Mouse (Mus musculus) embryonic facial prominence, embryonic 11.5 days (tissue): Measurements from ENCODE around the gene Rassf4. TPM values are rescaled to one million over a fixed set of nuclear protein-coding genes. Genes with fewer than 3 reads are reported as not detected.

Experiments used
- ATAC-seq: fragments of 200-750 bp; cut with Nextera tagmentation; replicated peaks from 2 replicates; pipeline ENCODE4 v1.8.0; 2017; ENCODE audit warnings: low read depth; ENCODE audit not compliant: insufficient number of reproducible peaks, low FRiP score, low TSS enrichment
- DNase-seq: peaks from one replicate; pipeline ENCODE4 v3.0.0-alpha.2; 2015; ENCODE audit warnings: low spot score
- H3K27ac ChIP-seq: fragments of 300-500 bp; sonication (generic); replicated peaks from 2 replicates; pipeline ENCODE4 v1.5.1; 2014; ENCODE audit warnings: mild to moderate bottlenecking, low read depth, low read length, control low read depth
- H3K27me3 ChIP-seq: fragments of 300-500 bp; sonication (generic); 2 replicates; pipeline ENCODE4 v1.6.1; 2014; ENCODE audit warnings: mild to moderate bottlenecking, low read length, moderate library complexity, mixed read lengths; ENCODE audit not compliant: control insufficient read depth, insufficient read depth
- H3K36me3 ChIP-seq: fragments of 300-500 bp; sonication (generic); replicated peaks from 2 replicates; pipeline ENCODE4 v1.6.1; 2014; ENCODE audit warnings: low read depth, mild to moderate bottlenecking, low read length, moderate library complexity, mixed read lengths; ENCODE audit not compliant: control insufficient read depth, insufficient read depth
- H3K4me1 ChIP-seq: fragments of 300-500 bp; sonication (generic); 2 replicates; pipeline ENCODE4 v1.6.1; 2014; ENCODE audit warnings: low read length, mixed read lengths; ENCODE audit not compliant: control insufficient read depth, insufficient read depth
- H3K4me2 ChIP-seq: fragments of 300-500 bp; sonication (generic); 2 replicates; pipeline ENCODE4 v1.6.1; 2014; ENCODE audit warnings: low read depth, mild to moderate bottlenecking, control low read depth, low read length, moderate library complexity
- H3K4me3 ChIP-seq: fragments of 300-500 bp; sonication (generic); 2 replicates; pipeline ENCODE4 v1.5.1; 2014; ENCODE audit warnings: low read depth, low read length, control low read depth
- H3K9ac ChIP-seq: fragments of 300-500 bp; sonication (generic); replicated peaks from 2 replicates; pipeline ENCODE4 v1.6.1; 2014; ENCODE audit warnings: mild to moderate bottlenecking, control low read depth, low read length
- H3K9me3 ChIP-seq: fragments of 300-500 bp; sonication (generic); replicated peaks from 2 replicates; pipeline ENCODE4 v1.6.1; 2016; ENCODE audit warnings: mild to moderate bottlenecking, low read length, inconsistent platforms, mixed read lengths; ENCODE audit not compliant: control insufficient read depth
- WGBS: fragments of 180-500 bp; shearing (Covaris S2); extraction: QIAGEN DNeasy Blood & Tissue Kit; methylation state at CpG from one replicate; pipeline ENCODE4 v1.1.7; 2014; 5-methylcytosine and 5-hydroxymethylcytosine counted together
- polyA plus RNA-seq: library from polyadenylated mRNA; unstranded; fragments of >200 nt; fragmentation: Nextera tagmentation; extraction: Ambion mirVana; gene quantifications from 2 replicates; pipeline ENCODE4 v1.2.1, GENCODE M21; 2014

Gene Rassf4
- polyA plus RNA-seq, 1 experiment from 2014 or later, result 15.3 TPM

DNA sequence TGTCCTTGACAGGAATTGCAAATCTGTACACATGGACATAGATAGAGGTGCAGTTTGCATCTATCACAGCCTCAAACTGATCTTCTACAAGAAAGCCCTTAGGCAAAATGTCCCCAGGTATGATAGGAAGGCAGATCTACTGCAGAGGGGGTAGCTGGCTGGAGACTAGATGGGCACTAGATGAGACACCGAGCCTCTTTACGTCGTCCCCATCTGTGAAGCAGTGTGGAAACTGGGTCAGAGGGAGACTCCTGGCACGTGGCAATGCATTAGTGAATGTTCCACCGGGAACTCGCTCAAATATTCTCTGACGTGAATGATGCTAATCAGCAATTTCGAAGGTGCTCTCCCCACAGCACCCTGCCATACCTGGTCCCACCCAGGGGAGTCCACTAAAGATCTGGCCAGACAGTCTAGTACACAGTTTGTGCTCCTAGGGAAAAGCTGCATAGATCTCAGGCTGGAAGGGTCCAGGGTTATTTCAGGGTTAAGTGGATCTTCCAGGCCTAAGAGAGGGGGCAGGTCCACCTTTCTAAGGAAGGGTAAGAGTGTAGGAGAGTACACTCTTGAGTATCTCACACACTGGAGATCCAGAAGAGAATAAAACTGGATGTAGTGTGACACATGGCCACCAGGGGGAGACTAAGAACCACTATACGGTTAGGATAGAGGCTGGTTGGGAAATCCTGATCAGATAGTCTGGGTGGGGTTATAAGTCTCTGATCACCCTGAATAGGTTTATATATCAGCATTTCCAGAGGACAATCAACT, 19.9 kb downstream of the Rassf4 start:
- 64% methylated on average over 9 of the region's 9 CpGs for WGBS
- DNase-seq, result peak; percentile 90
- no peak overlapping the region for H3K4me2 ChIP-seq
- no peaks in the 10 kb centered on the region for H3K36me3 ChIP-seq
- no peak overlapping the region for H3K9ac ChIP-seq
- H3K27me3 ChIP-seq, result no peaks in the 10 kb centered on the region
- no peaks in the 10 kb centered on the region for H3K4me1 ChIP-seq
- no peak overlapping the region for H3K27ac ChIP-seq
- peak; percentile 78 for ATAC-seq
- no peaks in the 10 kb centered on the region for H3K9me3 ChIP-seq
- H3K4me3 ChIP-seq, result no peak overlapping the region

DNA sequence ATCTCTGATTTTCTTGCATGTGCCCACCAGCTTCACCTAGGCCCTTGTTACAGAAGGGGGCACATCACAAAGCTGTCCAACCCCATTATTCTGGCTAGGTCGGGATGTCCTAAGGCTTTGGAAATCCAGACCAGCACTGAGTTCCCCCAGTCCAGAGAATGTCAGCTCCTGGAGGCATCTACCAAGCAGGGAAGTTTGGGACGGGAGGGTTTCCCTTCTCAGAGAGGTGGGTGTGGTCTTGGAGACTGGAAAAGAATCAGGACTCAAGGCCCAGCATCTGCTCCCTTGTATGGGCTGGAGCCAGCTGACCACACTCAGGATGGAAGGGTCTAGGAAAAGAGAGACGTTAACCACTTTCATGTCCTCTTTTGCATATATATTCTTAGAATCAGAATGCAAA, 20.6 kb downstream of the Rassf4 start:
- H3K27ac ChIP-seq, result no peak overlapping the region

DNA sequence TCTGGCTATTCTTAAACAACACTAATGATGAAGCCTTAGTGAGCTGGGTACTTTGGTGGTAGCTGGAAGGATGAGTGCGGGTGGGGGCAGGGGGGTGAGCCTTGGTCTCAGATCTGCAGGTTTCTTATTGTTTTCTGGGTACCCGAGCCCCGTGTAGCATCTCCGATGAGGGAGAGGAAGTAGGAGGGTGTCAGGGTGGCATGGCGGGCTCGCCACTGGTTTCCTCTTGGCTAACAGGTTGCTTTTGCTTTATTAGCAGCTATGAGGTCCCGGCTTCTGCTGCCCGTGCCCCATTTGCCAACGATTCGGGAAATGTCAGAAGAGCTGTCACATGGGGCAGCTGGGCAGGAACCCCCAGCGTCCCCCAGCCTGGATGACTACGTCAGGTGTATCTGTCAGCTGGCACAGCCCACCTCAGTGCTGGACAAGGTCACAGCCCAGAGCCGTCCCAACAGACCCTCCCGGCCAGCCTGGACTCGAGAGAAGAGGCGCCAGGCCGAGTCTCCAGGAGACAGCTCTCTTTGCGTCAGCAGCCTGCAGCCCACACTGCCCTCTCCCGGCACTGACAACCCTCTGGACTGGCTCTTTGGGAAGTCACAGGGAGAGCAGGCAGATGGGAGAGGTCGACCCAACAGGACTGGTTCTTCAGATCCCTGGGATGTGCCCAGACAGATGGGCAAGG, 22.2 kb downstream of the Rassf4 start:
- no peak overlapping the region for H3K27ac ChIP-seq
- 74% methylated on average over 20 of the region's 20 CpGs for WGBS
- no peaks in the 10 kb centered on the region for H3K4me1 ChIP-seq
- no peak overlapping the region for H3K4me2 ChIP-seq
- H3K27me3 ChIP-seq, result no peaks in the 10 kb centered on the region
- H3K4me3 ChIP-seq, result no peak overlapping the region
- ATAC-seq, result no peak
- no peak for DNase-seq
- H3K36me3 ChIP-seq, result no peaks in the 10 kb centered on the region
- no peaks in the 10 kb centered on the region for H3K9me3 ChIP-seq
- H3K9ac ChIP-seq, result no peak overlapping the region

More for the DNA sequence above, 20.6 kb downstream of the Rassf4 start:
- H3K4me3 ChIP-seq, result no peak overlapping the region
- H3K9ac ChIP-seq, result no peak overlapping the region
- no peak for ATAC-seq
- H3K36me3 ChIP-seq, result no peaks in the 10 kb centered on the region
- no peaks in the 10 kb centered on the region for H3K27me3 ChIP-seq
- no peak overlapping the region for H3K4me2 ChIP-seq
- no peaks in the 10 kb centered on the region for H3K4me1 ChIP-seq
- H3K9me3 ChIP-seq, result no peaks in the 10 kb centered on the region
- 69% methylated on average over 3 of the region's 3 CpGs for WGBS
- DNase-seq, result no peak

DNA sequence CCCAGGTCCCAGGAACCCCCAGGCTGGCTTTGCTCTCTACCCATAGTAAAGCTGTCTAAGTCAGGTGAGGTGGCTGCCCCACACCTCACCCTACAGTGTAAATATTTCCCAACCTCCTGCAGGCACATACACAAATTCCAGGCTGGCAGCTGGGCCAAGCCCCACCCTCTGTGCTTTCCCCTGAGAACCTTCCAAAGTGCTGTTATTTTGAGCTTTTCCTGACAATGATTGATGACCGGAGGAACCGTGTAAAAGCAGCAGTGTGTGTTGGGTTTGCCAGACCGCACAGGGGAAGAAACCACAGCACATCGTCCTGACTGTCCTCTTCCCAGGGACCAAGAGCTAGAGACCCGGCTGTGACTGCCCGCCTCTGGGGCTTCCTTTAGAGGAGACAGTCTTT, 23.3 kb downstream of the Rassf4 start, which contains the start of gene Depp1:
TSS of gene Depp1 (plus strand) at position 204 of the 400 bp plus-strand sequence.
- no peak within 1 kb of the TSS for H3K27ac ChIP-seq

DNA sequence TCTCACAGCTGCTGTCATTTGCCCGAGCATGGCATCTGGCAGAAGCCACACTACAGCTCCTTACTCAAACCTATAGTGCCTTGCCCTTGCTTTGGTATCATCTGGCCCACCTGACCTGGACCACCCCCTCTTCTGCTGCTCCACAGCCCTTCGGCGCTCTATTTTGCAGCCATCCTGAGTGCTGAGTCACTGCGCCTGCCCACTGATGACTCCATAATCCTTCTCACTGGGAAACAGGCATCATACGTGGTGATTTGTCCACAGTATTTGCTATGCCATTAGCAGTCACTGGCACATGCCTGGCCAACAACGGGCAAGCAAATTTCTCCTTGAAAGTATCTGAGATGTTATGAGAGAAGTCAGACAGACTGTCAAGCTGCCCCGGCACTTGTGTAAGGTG, 23.9 kb downstream of the Rassf4 start:
- Histone ChIP-seq H3K4me1 (no peaks in the 10 kb centered on the region), H3K4me3 (no peak overlapping the region), H3K9me3 (no peaks in the 10 kb centered on the region), H3K27ac (no peak overlapping the region), H3K36me3 (no peaks in the 10 kb centered on the region), H3K27me3 (no peaks in the 10 kb centered on the region), H3K9ac (no peak overlapping the region), H3K4me2 (no peak overlapping the region)
- WGBS, result 83% methylated on average over 7 of the region's 7 CpGs
- ATAC-seq, result no peak
- no peak for DNase-seq

More for the DNA sequence above, 23.3 kb downstream of the Rassf4 start, which contains the start of gene Depp1:
- Histone ChIP-seq H3K4me2 (no peak within 1 kb of the TSS), H3K36me3 (no peaks in the 10 kb centered on the region), H3K27me3 (no peaks in the 10 kb centered on the region), H3K9ac (no peak within 1 kb of the TSS), H3K9me3 (no peaks in the 10 kb centered on the region), H3K4me1 (no peaks in the 10 kb centered on the region), H3K4me3 (0 out of 2 replicates have a peak within 1 kb of the TSS, but pooled peaks have one; percentile 4)
- DNase-seq, result no peak
- no peak for ATAC-seq
- WGBS, result 51% methylated on average over 6 of the region's 6 CpGs

DNA sequence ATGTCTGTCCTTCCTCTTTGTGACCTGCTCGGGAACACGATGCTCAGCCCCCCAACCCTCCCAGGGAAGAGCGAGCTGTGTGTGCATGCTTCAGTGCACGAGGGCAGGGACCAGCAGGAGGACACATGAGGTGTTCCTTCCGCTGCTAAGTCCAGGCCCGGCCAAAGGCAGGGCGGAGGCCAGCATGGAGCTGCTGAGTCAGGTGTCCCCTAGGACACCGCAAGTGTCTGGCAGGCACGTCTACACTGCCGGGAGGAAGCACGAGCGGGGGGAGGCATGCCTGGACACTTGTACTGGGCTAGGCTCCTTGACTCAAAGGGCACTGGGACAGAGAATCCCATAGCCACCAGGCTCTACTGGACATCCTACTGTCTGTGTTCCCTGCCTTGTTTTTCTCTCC, 26.0 kb downstream of the Rassf4 start:
- H3K36me3 ChIP-seq, result no peaks in the 10 kb centered on the region
- 78% methylated on average over 12 of the region's 12 CpGs for WGBS
- no peak overlapping the region for H3K4me2 ChIP-seq
- H3K27ac ChIP-seq, result no peak overlapping the region
- no peaks in the 10 kb centered on the region for H3K9me3 ChIP-seq
- H3K27me3 ChIP-seq, result no peaks in the 10 kb centered on the region
- H3K4me3 ChIP-seq, result no peak overlapping the region
- no peaks in the 10 kb centered on the region for H3K4me1 ChIP-seq
- no peak for ATAC-seq
- H3K9ac ChIP-seq, result no peak overlapping the region
- DNase-seq, result no peak

DNA sequence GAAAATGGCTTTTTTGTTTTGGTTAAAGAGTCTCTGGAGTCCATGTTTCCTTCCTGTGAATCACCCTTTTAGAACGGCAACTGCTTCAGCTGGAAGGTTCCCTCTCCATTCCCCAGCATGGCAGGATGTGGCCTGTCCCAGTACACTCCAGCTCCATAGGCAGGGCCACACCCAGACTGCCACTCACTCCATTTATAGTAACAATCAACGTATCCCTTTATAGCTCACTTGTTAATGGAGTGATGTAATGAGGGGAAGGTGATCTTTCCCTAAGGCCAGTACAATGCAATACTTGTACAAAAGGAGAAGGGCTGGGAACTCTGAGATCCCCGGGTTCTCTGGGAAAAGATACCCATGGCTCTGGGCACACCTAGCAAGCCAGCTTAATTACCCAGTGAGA, 29.4 kb downstream of the Rassf4 start:
- Histone ChIP-seq H3K9me3 (no peaks in the 10 kb centered on the region), H3K27me3 (no peaks in the 10 kb centered on the region), H3K4me3 (no peak overlapping the region), H3K36me3 (no peaks in the 10 kb centered on the region), H3K4me1 (no peaks in the 10 kb centered on the region), H3K9ac (no peak overlapping the region), H3K4me2 (no peak overlapping the region), H3K27ac (no peak overlapping the region)
- ATAC-seq, result no peak
- WGBS, result 69% methylated on average over 3 of the region's 3 CpGs
- DNase-seq, result no peak

DNA sequence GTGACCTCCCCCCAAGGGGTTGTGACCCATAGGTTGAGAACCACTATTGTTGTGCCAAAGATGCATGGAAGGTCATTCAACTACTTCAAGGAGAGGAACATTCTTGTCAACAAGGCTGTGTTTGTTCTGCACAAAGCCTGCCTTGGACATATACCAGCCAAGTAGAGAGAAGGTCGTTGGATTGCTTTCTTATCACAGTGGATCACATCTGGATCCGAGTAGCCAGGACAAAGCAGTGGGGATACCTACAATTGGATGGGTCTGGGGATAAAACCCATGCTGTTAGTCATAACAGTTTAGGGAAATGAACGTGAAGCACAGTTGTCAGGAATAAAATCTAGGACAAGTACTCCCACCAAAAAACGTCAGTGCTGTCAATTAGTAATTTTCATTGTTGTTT, 29.9 kb downstream of the Rassf4 start:
- H3K27me3 ChIP-seq, result no peaks in the 10 kb centered on the region
- H3K36me3 ChIP-seq, result no peaks in the 10 kb centered on the region
- 55% methylated on average over 4 of the region's 4 CpGs for WGBS
- no peaks in the 10 kb centered on the region for H3K9me3 ChIP-seq
- no peak overlapping the region for H3K27ac ChIP-seq
- no peaks in the 10 kb centered on the region for H3K4me1 ChIP-seq
- no peak overlapping the region for H3K4me2 ChIP-seq
- no peak overlapping the region for H3K4me3 ChIP-seq
- DNase-seq, result no peak
- H3K9ac ChIP-seq, result no peak overlapping the region
- ATAC-seq, result no peak
